Mouse (Mus musculus): ENCODE results near the gene Erp27. TPM values are rescaled to one million over a fixed set of nuclear protein-coding genes. Genes with fewer than 3 reads are reported as not detected.

Gene Erp27
- total and polyA plus RNA-seq, 3 experiments = 0.55 to 1.9 TPM; not detected in 1

- Histone ChIP-seq H3K4me1 (ENCODE audit: control insufficient read depth in 1 of 2, insufficient read depth in 2 of 2) (peaks cover 16 to 33% of the 10 kb centered on the region in 2 experiments), H3K4me2 (ENCODE audit: insufficient read depth, low read depth, poor library complexity, severe bottlenecking) (no peak overlapping the region), H3K9ac (ENCODE audit: insufficient read depth, low read depth) (no peak overlapping the region), H3K79me2 (replicated peaks; ENCODE audit: control insufficient read depth, extremely low read depth, insufficient read depth, poor library complexity, severe bottlenecking) (no peaks in the 10 kb centered on the region), H3K27ac (ENCODE audit: insufficient read depth, low read depth) (no peak overlapping the region), H3K36me3 (replicated peaks in 1 of 2; ENCODE audit: control insufficient read depth in 1 of 2, insufficient read depth in 1 of 2, low read length in 1 of 2) (peaks cover 2 to 44% of the 10 kb centered on the region in 2 experiments), H3K9me3 (replicated peaks; ENCODE audit: low read length) (no peaks in the 10 kb centered on the region), H3K27me3 (replicated peaks) (no peaks in the 10 kb centered on the region), H3K4me3 (replicated peaks in 1 of 3; ENCODE audit: low read depth in 2 of 3, low read length in 2 of 3, poor library complexity in 1 of 3) (no peak overlapping the region)
- DNase-seq (ENCODE audit: extremely low read depth) = no peak
- dilution Hi-C loops (cut with MboI; ENCODE audit: extremely low pct_ligation_motif_present, extremely low pct_unique_long_range_greater_than_20kb, low sequenced_read_pairs) = loop anchor here (25.0 kb wide), 1 partner anchor 129 kb away; no protein-coding TSS in a partner anchor
- in situ Hi-C loops (cut with MboI; ENCODE audit: low pct_ligation_motif_present, low pct_unique_long_range_greater_than_20kb, low sequenced_read_pairs) = loop anchor here (5.0 kb wide), 1 partner anchor 129 kb away; no protein-coding TSS in a partner anchor
- no peak for TF ChIP-seq MEF2A (IDR thresholded peaks at IDR 0.05; ENCODE audit: borderline replicate concordance, low read depth, low read length)
- TF ChIP-seq UBTF (IDR thresholded peaks at IDR 0.05; ENCODE audit: low read depth, low read length) = no peak
- no peak for TF ChIP-seq KAT2A (IDR thresholded peaks at IDR 0.05; ENCODE audit: insufficient replicate concordance, low read length)
- TF ChIP-seq USF1 (IDR thresholded peaks at IDR 0.05; ENCODE audit: low read depth, low read length) = no peak
- no peak for TF ChIP-seq ETS1 (conservative IDR thresholded peaks at IDR 0.05; ENCODE audit: low read depth, low read length)
Measured at GRCm38 (mm10) chr6:136858420-136858819, 63.6 kb downstream of the Erp27 start.

- Histone ChIP-seq H3K9ac (ENCODE audit: insufficient read depth, low read depth) (no peak overlapping the region), H3K4me3 (replicated peaks in 1 of 3; ENCODE audit: low read depth in 2 of 3, low read length in 2 of 3, poor library complexity in 1 of 3) (no peak overlapping the region), H3K4me2 (ENCODE audit: insufficient read depth, low read depth, poor library complexity, severe bottlenecking) (no peak overlapping the region), H3K9me3 (replicated peaks; ENCODE audit: low read length) (no peaks in the 10 kb centered on the region), H3K79me2 (replicated peaks; ENCODE audit: control insufficient read depth, extremely low read depth, insufficient read depth, poor library complexity, severe bottlenecking) (no peaks in the 10 kb centered on the region), H3K4me1 (ENCODE audit: control insufficient read depth in 1 of 2, insufficient read depth in 2 of 2) (peaks cover 16 to 38% of the 10 kb centered on the region in 2 experiments), H3K27ac (ENCODE audit: insufficient read depth, low read depth) (no peak overlapping the region), H3K27me3 (replicated peaks) (no peaks in the 10 kb centered on the region), H3K36me3 (replicated peaks in 1 of 2; ENCODE audit: control insufficient read depth in 1 of 2, insufficient read depth in 1 of 2, low read length in 1 of 2) (peaks cover 2 to 38% of the 10 kb centered on the region in 2 experiments)
- dilution Hi-C loops (cut with MboI; ENCODE audit: extremely low pct_ligation_motif_present, extremely low pct_unique_long_range_greater_than_20kb, low sequenced_read_pairs) (loop anchor here (25.0 kb wide), 1 partner anchor 129 kb away; no protein-coding TSS in a partner anchor), in situ Hi-C loops (cut with MboI; ENCODE audit: low pct_ligation_motif_present, low pct_unique_long_range_greater_than_20kb, low sequenced_read_pairs) (loop anchor here (5.0 kb wide), 1 partner anchor 129 kb away; no protein-coding TSS in a partner anchor)
- no peak for TF ChIP-seq SMC3 (IDR thresholded peaks at IDR 0.05; ENCODE audit: low read depth, low read length)
- no peak for TF ChIP-seq GABPA (IDR thresholded peaks at IDR 0.05; ENCODE audit: insufficient replicate concordance, low read depth, low read length)
- no peak for TF ChIP-seq MAX (IDR thresholded peaks at IDR 0.05; ENCODE audit: low read length)
- TF ChIP-seq TCF12 (IDR thresholded peaks at IDR 0.05; ENCODE audit: low read depth, low read length) = no peak
- no peak for TF ChIP-seq POLR2A (IDR thresholded peaks at IDR 0.05; ENCODE audit: low read depth, low read length)
- no peak for DNase-seq (ENCODE audit: extremely low read depth)
Measured at GRCm38 (mm10) chr6:136857873-136858260, 64.1 kb downstream of the Erp27 start.

Other genes with a start within 250 kb of the Erp27 start
- gene Gucy2c, start 140.4 kb downstream of the Erp27 start, total RNA-seq (2012; rRNA removed) = 0.08 and 0.13 TPM in 2 replicates
- gene Gucy2c, start 140.4 kb downstream of the Erp27 start, total RNA-seq (2014; rRNA removed) = 0.08 TPM in 1 of 2 replicates, not detected in the other
- gene Gucy2c, start 140.4 kb downstream of the Erp27 start, polyA plus RNA-seq (2012; ENCODE audit: insufficient read length, low read depth) = 0.08 and 0.10 TPM in 2 replicates
- gene Hist4h4, start 117.8 kb downstream of the Erp27 start, total RNA-seq (2012; rRNA removed) = 78.2 and 135 TPM in 2 replicates
- gene Hist4h4, start 117.8 kb downstream of the Erp27 start, total RNA-seq (2014; rRNA removed) = 2.7 and 3.6 TPM in 2 replicates
- 0.16 TPM in 2 replicates for gene Hist4h4, start 117.8 kb downstream of the Erp27 start, polyA plus RNA-seq (2012; ENCODE audit: insufficient read length, low read depth)
- 196 and 217 TPM in 2 replicates for gene H2afj, start 113.9 kb downstream of the Erp27 start, total RNA-seq (2012; rRNA removed)
- gene H2afj, start 113.9 kb downstream of the Erp27 start, total RNA-seq (2014; rRNA removed) = 124 and 125 TPM in 2 replicates
- 158 and 184 TPM in 2 replicates for gene H2afj, start 113.9 kb downstream of the Erp27 start, polyA plus RNA-seq (2012; ENCODE audit: insufficient read length, low read depth)
- 9.9 and 10.7 TPM in 2 replicates for gene BC049715, start 94.6 kb downstream of the Erp27 start, total RNA-seq (2012; rRNA removed)
- 8.8 and 10.1 TPM in 2 replicates for gene BC049715, start 94.6 kb downstream of the Erp27 start, total RNA-seq (2014; rRNA removed)
- gene BC049715, start 94.6 kb downstream of the Erp27 start, polyA plus RNA-seq (2012; ENCODE audit: insufficient read length, low read depth) = 13.1 and 13.5 TPM in 2 replicates
- gene Wbp11, start 93.9 kb downstream of the Erp27 start, total RNA-seq (2012; rRNA removed) = 49.1 and 51.3 TPM in 2 replicates
- gene Wbp11, start 93.9 kb downstream of the Erp27 start, total RNA-seq (2014; rRNA removed) = 27.7 and 29.5 TPM in 2 replicates
- gene Wbp11, start 93.9 kb downstream of the Erp27 start, polyA plus RNA-seq (2012; ENCODE audit: insufficient read length, low read depth) = 189 and 212 TPM in 2 replicates
- 5.5 and 6.1 TPM in 2 replicates for gene Smco3, start 86.7 kb downstream of the Erp27 start, total RNA-seq (2012; rRNA removed)
- 12.9 and 13.7 TPM in 2 replicates for gene Smco3, start 86.7 kb downstream of the Erp27 start, total RNA-seq (2014; rRNA removed)
- gene Smco3, start 86.7 kb downstream of the Erp27 start, polyA plus RNA-seq (2012; ENCODE audit: insufficient read length, low read depth) = 0.90 and 1.2 TPM in 2 replicates
- gene Art4, start 64.4 kb downstream of the Erp27 start, total RNA-seq (2012; rRNA removed) = 0.34 and 0.71 TPM in 2 replicates
- 0.48 and 0.59 TPM in 2 replicates for gene Art4, start 64.4 kb downstream of the Erp27 start, total RNA-seq (2014; rRNA removed)
- 0.93 and 1.0 TPM in 2 replicates for gene Art4, start 64.4 kb downstream of the Erp27 start, polyA plus RNA-seq (2012; ENCODE audit: insufficient read length, low read depth)
- not detected in 2 replicates for gene Mgp, start 46.4 kb downstream of the Erp27 start, total RNA-seq (2012; rRNA removed)
- gene Mgp, start 46.4 kb downstream of the Erp27 start, total RNA-seq (2014; rRNA removed) = not detected in 2 replicates
- not detected in 2 replicates for gene Mgp, start 46.4 kb downstream of the Erp27 start, polyA plus RNA-seq (2012; ENCODE audit: insufficient read length, low read depth)
- 0.04 TPM in 2 replicates for gene Pde6h, start 1.7 kb upstream of the Erp27 start, total RNA-seq (2012; rRNA removed)
- 0.08 TPM in 1 of 2 replicates, not detected in the other for gene Pde6h, start 1.7 kb upstream of the Erp27 start, total RNA-seq (2014; rRNA removed)
- gene Pde6h, start 1.7 kb upstream of the Erp27 start, polyA plus RNA-seq (2012; ENCODE audit: insufficient read length, low read depth) = 0.04 and 0.30 TPM in 2 replicates
- gene Arhgdib, start 19.7 kb upstream of the Erp27 start, total RNA-seq (2012; rRNA removed) = 348 and 355 TPM in 2 replicates
- 297 and 321 TPM in 2 replicates for gene Arhgdib, start 19.7 kb upstream of the Erp27 start, total RNA-seq (2014; rRNA removed)
- 1,134 and 1,150 TPM in 2 replicates for gene Arhgdib, start 19.7 kb upstream of the Erp27 start, polyA plus RNA-seq (2012; ENCODE audit: insufficient read length, low read depth)
- not detected in 2 replicates for gene Rerg, start 248.3 kb upstream of the Erp27 start, total RNA-seq (2012; rRNA removed)
- not detected in 2 replicates for gene Rerg, start 248.3 kb upstream of the Erp27 start, total RNA-seq (2014; rRNA removed)
- not detected in 2 replicates for gene Rerg, start 248.3 kb upstream of the Erp27 start, polyA plus RNA-seq (2012; ENCODE audit: insufficient read length, low read depth)

Measured in CH12.LX (cell line).